ENCODE assay signal across 8 mouse cellular contexts in the genomic region with DNA sequence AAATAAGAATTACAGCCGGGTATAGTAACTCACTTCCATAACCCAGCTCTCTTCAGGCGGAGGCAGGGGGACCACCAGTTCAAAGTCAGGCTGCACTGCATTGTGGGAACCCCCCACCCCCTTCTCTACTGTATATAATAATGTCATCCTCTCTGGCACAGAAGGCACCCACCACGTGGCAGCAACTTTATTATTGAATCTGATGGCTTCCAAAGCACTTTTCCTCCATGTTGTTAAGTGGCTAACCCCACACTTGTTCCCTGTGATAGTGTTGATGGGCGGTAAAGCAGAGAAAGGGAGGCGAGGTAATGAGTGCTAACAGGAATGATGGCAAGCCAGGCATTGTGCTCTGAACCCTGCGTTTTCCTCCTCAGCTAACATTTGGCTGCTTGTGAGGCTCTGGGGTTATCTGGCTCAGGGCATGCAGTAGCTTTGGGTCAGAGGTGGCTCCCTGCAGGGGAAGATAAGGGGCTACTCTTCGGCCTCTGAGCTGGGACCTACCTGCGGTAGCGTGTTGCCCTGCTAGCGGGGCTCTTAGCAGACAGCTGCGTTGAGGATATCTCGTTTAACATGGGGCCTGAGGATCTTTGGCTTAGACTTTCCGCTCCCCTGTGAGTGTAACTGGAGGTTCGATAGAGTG. TPM values are rescaled to one million over a fixed set of nuclear protein-coding genes. Genes with fewer than 3 reads are reported as not detected.
A peak's percentile ranks its signal among the peaks of the same experiment; 100 is the strongest.
DNase-seq lines count a peak whose midpoint lies in the region; ATAC-seq lines count a peak whose summit lies in the region.

No protein-coding gene starts in this region.

- H3K27ac ChIP-seq in lung, embryonic 15.5 days, result no peak overlapping the region
- H3K27ac ChIP-seq in forebrain, embryonic 14.5 days (ENCODE audit: low read depth, low read length), result no peak overlapping the region
- peak overlapping the region; percentile 99 for H3K27ac ChIP-seq in liver, embryonic 13.5 days
- no peak overlapping the region for H3K27ac ChIP-seq in stomach, embryonic 14.5 days (ENCODE audit: low read length)

- WGBS in lung, embryonic 15.5 days, result 41% methylated on average over 14 of the region's 14 CpGs
- WGBS in forebrain, embryonic 14.5 days, result 73% methylated on average over 14 of the region's 14 CpGs
- WGBS in liver, embryonic 13.5 days (ENCODE audit: insufficient replicate concordance), result 7% methylated on average over 14 of the region's 14 CpGs
- WGBS in stomach, embryonic 14.5 days, result 60% methylated on average over 14 of the region's 14 CpGs

- peaks cover 8% of the 10 kb centered on the region; the same call in 1 of the 2 replicates for H3K36me3 ChIP-seq in lung, embryonic 15.5 days
- peaks cover 13% of the 10 kb centered on the region for H3K36me3 ChIP-seq in forebrain, embryonic 14.5 days (ENCODE audit: control insufficient read depth, insufficient read depth, low read length)
- peaks cover 61% of the 10 kb centered on the region for H3K36me3 ChIP-seq in liver, embryonic 13.5 days
- H3K36me3 ChIP-seq in stomach, embryonic 14.5 days (ENCODE audit: control insufficient read depth, insufficient read depth, low read length), result peaks cover 4% of the 10 kb centered on the region

- peak overlapping the region; percentile 80 for H3K4me3 ChIP-seq in lung, embryonic 15.5 days
- 0 out of 2 replicates have a peak overlapping the region, but pooled peaks have one; percentile 87 for H3K4me3 ChIP-seq in forebrain, embryonic 14.5 days (ENCODE audit: low read depth, low read length)
- H3K4me3 ChIP-seq in liver, embryonic 13.5 days (replicated peaks), result peak overlapping the region; percentile 95
- H3K4me3 ChIP-seq in stomach, embryonic 14.5 days (ENCODE audit: low read depth, low read length), result 0 out of 2 replicates have a peak overlapping the region, but pooled peaks have one; percentile 72

- no peaks in the 10 kb centered on the region for H3K27me3 ChIP-seq in lung, embryonic 15.5 days
- H3K27me3 ChIP-seq in forebrain, embryonic 14.5 days (replicated peaks; ENCODE audit: control insufficient read depth, insufficient read depth, low read length), result no peaks in the 10 kb centered on the region
- H3K27me3 ChIP-seq in liver, embryonic 13.5 days, result no peaks in the 10 kb centered on the region
- H3K27me3 ChIP-seq in stomach, embryonic 14.5 days (ENCODE audit: control insufficient read depth, insufficient read depth, low read length), result no peaks in the 10 kb centered on the region

- H3K9me3 ChIP-seq in lung, embryonic 15.5 days, result no peaks in the 10 kb centered on the region
- H3K9me3 ChIP-seq in forebrain, embryonic 14.5 days (replicated peaks; ENCODE audit: control insufficient read depth, low read length), result no peaks in the 10 kb centered on the region
- no peaks in the 10 kb centered on the region for H3K9me3 ChIP-seq in liver, embryonic 13.5 days (replicated peaks)
- no peaks in the 10 kb centered on the region for H3K9me3 ChIP-seq in stomach, embryonic 14.5 days (ENCODE audit: control insufficient read depth, low read depth, low read length)

- peaks cover 36% of the 10 kb centered on the region for H3K4me1 ChIP-seq in lung, embryonic 15.5 days
- peaks cover 24% of the 10 kb centered on the region for H3K4me1 ChIP-seq in forebrain, embryonic 14.5 days (ENCODE audit: control insufficient read depth, insufficient read depth, low read length)
- H3K4me1 ChIP-seq in liver, embryonic 13.5 days (replicated peaks), result peaks cover 76% of the 10 kb centered on the region
- peaks cover 20% of the 10 kb centered on the region; the same call in 1 of the 2 replicates for H3K4me1 ChIP-seq in stomach, embryonic 14.5 days (ENCODE audit: control insufficient read depth, insufficient read depth, low read length)

- 0 out of 2 replicates have a peak overlapping the region, but pooled peaks have one; percentile 89 for H3K9ac ChIP-seq in lung, embryonic 15.5 days
- H3K9ac ChIP-seq in forebrain, embryonic 14.5 days (ENCODE audit: low read length), result peak overlapping the region; percentile 85; the same call in 1 of the 2 replicates
- H3K9ac ChIP-seq in liver, embryonic 13.5 days, result peak overlapping the region; percentile 100
- peak overlapping the region; percentile 14; the same call in 1 of the 2 replicates for H3K9ac ChIP-seq in stomach, embryonic 14.5 days (replicated peaks; ENCODE audit: low read depth, low read length)

- no peak for DNase-seq in lung, postnatal 4 days
- DNase-seq in forebrain, embryonic 14.5 days (ENCODE audit: low spot score), result no peak
- DNase-seq in liver, embryonic 13.5 days, result peak; percentile 86
- DNase-seq in cerebellum, postnatal 36 days, result no peak
- no peak for DNase-seq in kidney, postnatal 10 days
- DNase-seq in right cerebral cortex, postnatal 4 days, result no peak

- no peak for ATAC-seq in lung, embryonic 15.5 days (ENCODE audit: borderline replicate concordance, extremely low read depth, low FRiP score, low TSS enrichment)
- no peak for ATAC-seq in forebrain, embryonic 14.5 days
- peak; percentile 61 for ATAC-seq in liver, embryonic 13.5 days (ENCODE audit: low read depth)
- ATAC-seq in stomach, embryonic 14.5 days (ENCODE audit: insufficient number of reproducible peaks, insufficient read depth, low FRiP score, low read depth), result no peak

- H3K4me2 ChIP-seq in lung, embryonic 15.5 days, result peak overlapping the region; percentile 82
- H3K4me2 ChIP-seq in forebrain, embryonic 14.5 days (ENCODE audit: low read length), result peak overlapping the region; percentile 88
- peak overlapping the region; percentile 91 for H3K4me2 ChIP-seq in liver, embryonic 13.5 days
- peak overlapping the region; percentile 52 for H3K4me2 ChIP-seq in stomach, embryonic 14.5 days (replicated peaks; ENCODE audit: low read depth, low read length)

RNA-seq across cellular contexts. Expression of a gene that starts 1.8 kb away (rescaled TPM):
- 136 and 140 TPM in 2 replicates for polyA plus RNA-seq in lung, embryonic 15.5 days (2015; fragmentation: Nextera tagmentation; extraction: Ambion mirVana)
- polyA plus RNA-seq in forebrain, embryonic 14.5 days (2014; fragmentation: Nextera tagmentation; extraction: Ambion mirVana), result 154 and 173 TPM in 2 replicates
- polyA plus RNA-seq in liver, embryonic 13.5 days (2015; fragmentation: Nextera tagmentation; extraction: Ambion mirVana), result 591 and 653 TPM in 2 replicates
- 144 and 160 TPM in 2 replicates for polyA plus RNA-seq in stomach, embryonic 14.5 days (2014; fragmentation: Nextera tagmentation; extraction: Ambion mirVana)

RNA-seq across cellular contexts. Expression of a gene that starts 24.6 kb away (rescaled TPM):
- 0.50 and 0.81 TPM in 2 replicates for polyA plus RNA-seq in lung, embryonic 15.5 days (2015; fragmentation: Nextera tagmentation; extraction: Ambion mirVana)
- polyA plus RNA-seq in forebrain, embryonic 14.5 days (2014; fragmentation: Nextera tagmentation; extraction: Ambion mirVana), result 0.08 and 0.22 TPM in 2 replicates
- polyA plus RNA-seq in liver, embryonic 13.5 days (2015; fragmentation: Nextera tagmentation; extraction: Ambion mirVana), result 2.0 TPM in 2 replicates
- 0.22 and 0.59 TPM in 2 replicates for polyA plus RNA-seq in stomach, embryonic 14.5 days (2014; fragmentation: Nextera tagmentation; extraction: Ambion mirVana)

Comparison
In these comparisons a context has a peak if more than half of its experiments do, and no peak if none do; other contexts are left out.
1. H3K9ac ChIP-seq: peak in every context shown above with its lines; median percentile 100 in liver, embryonic 13.5 days; 89 in lung, embryonic 15.5 days; 85 in forebrain, embryonic 14.5 days; 14 in stomach, embryonic 14.5 days.